Mouse (Mus musculus): ENCODE data around the gene Cryzl2. TPM values are rescaled to one million over a fixed set of nuclear protein-coding genes. Genes with fewer than 3 reads are reported as not detected.

Cryzl2 gene
- polyA plus RNA-seq, 1 experiment from 2014 or later = 9.9 TPM

- H3K27me3 ChIP-seq (ENCODE audit: control insufficient read depth, insufficient read depth, low read length) = no peaks in the 10 kb centered on the region
- H3K4me3 ChIP-seq (replicated peaks; ENCODE audit: low read length) = no peak overlapping the region
- no peak for ATAC-seq (ENCODE audit: low FRiP score)
- WGBS = 91% methylated on average over 5 of the region's 5 CpGs
- H3K36me3 ChIP-seq (replicated peaks; ENCODE audit: control insufficient read depth, insufficient read depth) = no peaks in the 10 kb centered on the region
- H3K9ac ChIP-seq = no peak overlapping the region
- no peaks in the 10 kb centered on the region for H3K9me3 ChIP-seq (ENCODE audit: control insufficient read depth, low read length)
- peaks cover 11% of the 10 kb centered on the region; the same call in 1 of the 2 replicates for H3K4me1 ChIP-seq (replicated peaks; ENCODE audit: control insufficient read depth, insufficient read depth, low read length)
- no peak for DNase-seq (ENCODE audit: low spot score)
- H3K4me2 ChIP-seq (replicated peaks) = no peak overlapping the region
- no peak overlapping the region for H3K27ac ChIP-seq
These were observed 2.9 kb downstream of the Cryzl2 start for GRCm38 (mm10) chr1:157461276-157461675.

GRCm38 (mm10) chr1:157462336-157462735, 4.0 kb downstream of the Cryzl2 start:
- Histone ChIP-seq H3K4me2 (replicated peaks) (no peak overlapping the region), H3K36me3 (replicated peaks; ENCODE audit: control insufficient read depth, insufficient read depth) (no peaks in the 10 kb centered on the region), H3K27ac (no peak overlapping the region), H3K9ac (no peak overlapping the region), H3K4me3 (replicated peaks; ENCODE audit: low read length) (no peak overlapping the region), H3K9me3 (ENCODE audit: control insufficient read depth, low read length) (no peaks in the 10 kb centered on the region), H3K27me3 (ENCODE audit: control insufficient read depth, insufficient read depth, low read length) (no peaks in the 10 kb centered on the region), H3K4me1 (replicated peaks; ENCODE audit: control insufficient read depth, insufficient read depth, low read length) (peaks cover 11% of the 10 kb centered on the region; the same call in 1 of the 2 replicates)
- DNase-seq (ENCODE audit: low spot score) (no peak), ATAC-seq (ENCODE audit: low FRiP score) (no peak)
- WGBS = 61% methylated on average over 3 of the region's 3 CpGs

GRCm38 (mm10) chr1:157465194-157465593, 6.8 kb downstream of the Cryzl2 start:
- Histone ChIP-seq H3K4me2 (replicated peaks) (no peak overlapping the region), H3K9ac (no peak overlapping the region), H3K36me3 (replicated peaks; ENCODE audit: control insufficient read depth, insufficient read depth) (no peaks in the 10 kb centered on the region), H3K4me1 (replicated peaks; ENCODE audit: control insufficient read depth, insufficient read depth, low read length) (no peaks in the 10 kb centered on the region), H3K9me3 (ENCODE audit: control insufficient read depth, low read length) (no peaks in the 10 kb centered on the region), H3K27me3 (ENCODE audit: control insufficient read depth, insufficient read depth, low read length) (no peaks in the 10 kb centered on the region), H3K4me3 (replicated peaks; ENCODE audit: low read length) (no peak overlapping the region), H3K27ac (no peak overlapping the region)
- ATAC-seq (ENCODE audit: low FRiP score) (no peak), DNase-seq (ENCODE audit: low spot score) (no peak)
- 76% methylated on average over 3 of the region's 3 CpGs for WGBS

GRCm38 (mm10) chr1:157467866-157468265, 9.5 kb downstream of the Cryzl2 start:
- WGBS = 94% methylated on average over 8 of the region's 8 CpGs
- H3K9ac ChIP-seq = no peak overlapping the region
- ATAC-seq (ENCODE audit: low FRiP score) = no peak
- no peak for DNase-seq (ENCODE audit: low spot score)
- H3K9me3 ChIP-seq (ENCODE audit: control insufficient read depth, low read length) = no peaks in the 10 kb centered on the region
- no peak overlapping the region for H3K4me2 ChIP-seq (replicated peaks)
- H3K4me3 ChIP-seq (replicated peaks; ENCODE audit: low read length) = no peak overlapping the region
- H3K27ac ChIP-seq = no peak overlapping the region
- H3K4me1 ChIP-seq (replicated peaks; ENCODE audit: control insufficient read depth, insufficient read depth, low read length) = no peaks in the 10 kb centered on the region
- H3K27me3 ChIP-seq (ENCODE audit: control insufficient read depth, insufficient read depth, low read length) = no peaks in the 10 kb centered on the region
- no peaks in the 10 kb centered on the region for H3K36me3 ChIP-seq (replicated peaks; ENCODE audit: control insufficient read depth, insufficient read depth)

GRCm38 (mm10) chr1:157470761-157471386, 12.5 kb downstream of the Cryzl2 start:
- no peak for ATAC-seq (ENCODE audit: low FRiP score)
- Histone ChIP-seq H3K27me3 (ENCODE audit: control insufficient read depth, insufficient read depth, low read length) (no peaks in the 10 kb centered on the region), H3K36me3 (replicated peaks; ENCODE audit: control insufficient read depth, insufficient read depth) (no peaks in the 10 kb centered on the region), H3K4me2 (replicated peaks) (no peak overlapping the region), H3K4me3 (replicated peaks; ENCODE audit: low read length) (no peak overlapping the region), H3K9ac (no peak overlapping the region), H3K9me3 (ENCODE audit: control insufficient read depth, low read length) (no peaks in the 10 kb centered on the region), H3K27ac (no peak overlapping the region), H3K4me1 (replicated peaks; ENCODE audit: control insufficient read depth, insufficient read depth, low read length) (no peaks in the 10 kb centered on the region)
- DNase-seq (ENCODE audit: low spot score) = no peak
- WGBS = 93% methylated on average over 9 of the region's 9 CpGs

GRCm38 (mm10) chr1:157472716-157473115, 14.3 kb downstream of the Cryzl2 start:
- no peak for DNase-seq (ENCODE audit: low spot score)
- Histone ChIP-seq H3K9ac (no peak overlapping the region), H3K36me3 (replicated peaks; ENCODE audit: control insufficient read depth, insufficient read depth) (no peaks in the 10 kb centered on the region), H3K4me2 (replicated peaks) (no peak overlapping the region), H3K27me3 (ENCODE audit: control insufficient read depth, insufficient read depth, low read length) (no peaks in the 10 kb centered on the region), H3K4me1 (replicated peaks; ENCODE audit: control insufficient read depth, insufficient read depth, low read length) (no peaks in the 10 kb centered on the region), H3K4me3 (replicated peaks; ENCODE audit: low read length) (no peak overlapping the region), H3K9me3 (ENCODE audit: control insufficient read depth, low read length) (no peaks in the 10 kb centered on the region), H3K27ac (no peak overlapping the region)
- WGBS = 89% methylated on average over 7 of the region's 7 CpGs
- no peak for ATAC-seq (ENCODE audit: low FRiP score)

GRCm38 (mm10) chr1:157474865-157475264, 16.5 kb downstream of the Cryzl2 start:
- Histone ChIP-seq H3K4me3 (replicated peaks; ENCODE audit: low read length) (no peak overlapping the region), H3K27ac (no peak overlapping the region), H3K4me1 (replicated peaks; ENCODE audit: control insufficient read depth, insufficient read depth, low read length) (no peaks in the 10 kb centered on the region), H3K9me3 (ENCODE audit: control insufficient read depth, low read length) (no peaks in the 10 kb centered on the region), H3K9ac (no peak overlapping the region), H3K27me3 (ENCODE audit: control insufficient read depth, insufficient read depth, low read length) (no peaks in the 10 kb centered on the region), H3K36me3 (replicated peaks; ENCODE audit: control insufficient read depth, insufficient read depth) (no peaks in the 10 kb centered on the region), H3K4me2 (replicated peaks) (no peak overlapping the region)
- WGBS = 87% methylated on average over 8 of the region's 8 CpGs
- DNase-seq (ENCODE audit: low spot score) = no peak
- ATAC-seq (ENCODE audit: low FRiP score) = no peak

- H3K9ac ChIP-seq = no peak overlapping the region
- ATAC-seq (ENCODE audit: low FRiP score) (no peak), DNase-seq (ENCODE audit: low spot score) (no peak)
- no peaks in the 10 kb centered on the region for H3K4me1 ChIP-seq (replicated peaks; ENCODE audit: control insufficient read depth, insufficient read depth, low read length)
- no peak overlapping the region for H3K4me3 ChIP-seq (replicated peaks; ENCODE audit: low read length)
- H3K4me2 ChIP-seq (replicated peaks) = no peak overlapping the region
- no peak overlapping the region for H3K27ac ChIP-seq
- H3K27me3 ChIP-seq (ENCODE audit: control insufficient read depth, insufficient read depth, low read length) = no peaks in the 10 kb centered on the region
- 87% methylated on average over 2 of the region's 2 CpGs for WGBS
- no peaks in the 10 kb centered on the region for H3K36me3 ChIP-seq (replicated peaks; ENCODE audit: control insufficient read depth, insufficient read depth)
- H3K9me3 ChIP-seq (ENCODE audit: control insufficient read depth, low read length) = no peaks in the 10 kb centered on the region
These were observed 17.9 kb downstream of the Cryzl2 start for GRCm38 (mm10) chr1:157476231-157476630.

GRCm38 (mm10) chr1:157480090-157480489, 21.7 kb downstream of the Cryzl2 start:
- DNase-seq (ENCODE audit: low spot score) (no peak), ATAC-seq (ENCODE audit: low FRiP score) (no peak)
- H3K9me3 ChIP-seq (ENCODE audit: control insufficient read depth, low read length) = no peaks in the 10 kb centered on the region
- WGBS = 29% methylated on average over 9 of the region's 9 CpGs
- H3K4me2 ChIP-seq (replicated peaks) = no peak overlapping the region
- no peaks in the 10 kb centered on the region for H3K4me1 ChIP-seq (replicated peaks; ENCODE audit: control insufficient read depth, insufficient read depth, low read length)
- no peaks in the 10 kb centered on the region for H3K27me3 ChIP-seq (ENCODE audit: control insufficient read depth, insufficient read depth, low read length)
- no peak overlapping the region for H3K4me3 ChIP-seq (replicated peaks; ENCODE audit: low read length)
- H3K9ac ChIP-seq = no peak overlapping the region
- H3K36me3 ChIP-seq (replicated peaks; ENCODE audit: control insufficient read depth, insufficient read depth) = no peaks in the 10 kb centered on the region
- no peak overlapping the region for H3K27ac ChIP-seq

GRCm38 (mm10) chr1:157480901-157481300, 22.5 kb downstream of the Cryzl2 start:
- Histone ChIP-seq H3K9ac (no peak overlapping the region), H3K27ac (no peak overlapping the region), H3K27me3 (ENCODE audit: control insufficient read depth, insufficient read depth, low read length) (no peaks in the 10 kb centered on the region), H3K4me3 (replicated peaks; ENCODE audit: low read length) (no peak overlapping the region), H3K4me1 (replicated peaks; ENCODE audit: control insufficient read depth, insufficient read depth, low read length) (no peaks in the 10 kb centered on the region), H3K9me3 (ENCODE audit: control insufficient read depth, low read length) (no peaks in the 10 kb centered on the region), H3K36me3 (replicated peaks; ENCODE audit: control insufficient read depth, insufficient read depth) (no peaks in the 10 kb centered on the region), H3K4me2 (replicated peaks) (no peak overlapping the region)
- ATAC-seq (ENCODE audit: low FRiP score) (no peak), DNase-seq (ENCODE audit: low spot score) (no peak)
- 75% methylated on average over 3 of the region's 3 CpGs for WGBS
